Mouse (Mus musculus) limb, embryonic 12.5 days (tissue): Measurements from ENCODE around the gene Smyd3. TPM values are rescaled to one million over a fixed set of nuclear protein-coding genes. Genes with fewer than 3 reads are reported as not detected.

Experiments
- ATAC-seq: fragments of 200-750 bp; cut with Nextera tagmentation; 2 replicates; pipeline ENCODE4 v1.8.0; 2017; ENCODE audit warnings: low read depth, moderate TSS enrichment; ENCODE audit not compliant: insufficient number of reproducible peaks, insufficient read depth, low FRiP score, low TSS enrichment
- H3K27ac ChIP-seq: fragments of 300-500 bp; sonication (generic); 2 replicates; pipeline ENCODE4 v1.5.1; 2016; ENCODE audit warnings: mild to moderate bottlenecking, moderate library complexity
- H3K27me3 ChIP-seq: fragments of 300-500 bp; sonication (generic); 2 replicates; pipeline ENCODE4 v1.6.1; 2016; ENCODE audit warnings: mild to moderate bottlenecking, moderate library complexity
- H3K36me3 ChIP-seq: fragments of 300-500 bp; sonication (generic); 2 replicates; pipeline ENCODE4 v1.6.1; 2016; ENCODE audit warnings: mild to moderate bottlenecking, moderate library complexity
- H3K4me1 ChIP-seq: fragments of 300-500 bp; sonication (generic); replicated peaks from 2 replicates; pipeline ENCODE4 v1.6.1; 2016
- H3K4me2 ChIP-seq: fragments of 300-500 bp; sonication (generic); 2 replicates; pipeline ENCODE4 v1.6.1; 2016; ENCODE audit warnings: mild to moderate bottlenecking, moderate library complexity
- H3K4me3 ChIP-seq: fragments of 300-500 bp; sonication (generic); replicated peaks from 2 replicates; pipeline ENCODE4 v1.5.1; 2016; ENCODE audit warnings: mild to moderate bottlenecking
- H3K9ac ChIP-seq: fragments of 300-500 bp; sonication (generic); replicated peaks from 2 replicates; pipeline ENCODE4 v1.6.1; 2016; ENCODE audit warnings: mild to moderate bottlenecking, moderate library complexity
- H3K9me3 ChIP-seq: fragments of 300-500 bp; sonication (generic); 2 replicates; pipeline ENCODE4 v1.6.1; 2016; ENCODE audit warnings: mild to moderate bottlenecking, moderate library complexity
- WGBS: fragments of 180-500 bp; shearing (Covaris S2); methylation state at CpG from one replicate; pipeline ENCODE4 v1.1.7; 2016; 5-methylcytosine and 5-hydroxymethylcytosine counted together
- polyA plus RNA-seq: library from polyadenylated mRNA; unstranded; fragments of >200 nt; fragmentation: Nextera tagmentation; extraction: Ambion mirVana; gene quantifications from 2 replicates; pipeline ENCODE4 v1.2.1, GENCODE M21; 2016

The Smyd3 gene
- polyA plus RNA-seq, 1 experiment from 2014 or later, result 26.5 TPM

DNA sequence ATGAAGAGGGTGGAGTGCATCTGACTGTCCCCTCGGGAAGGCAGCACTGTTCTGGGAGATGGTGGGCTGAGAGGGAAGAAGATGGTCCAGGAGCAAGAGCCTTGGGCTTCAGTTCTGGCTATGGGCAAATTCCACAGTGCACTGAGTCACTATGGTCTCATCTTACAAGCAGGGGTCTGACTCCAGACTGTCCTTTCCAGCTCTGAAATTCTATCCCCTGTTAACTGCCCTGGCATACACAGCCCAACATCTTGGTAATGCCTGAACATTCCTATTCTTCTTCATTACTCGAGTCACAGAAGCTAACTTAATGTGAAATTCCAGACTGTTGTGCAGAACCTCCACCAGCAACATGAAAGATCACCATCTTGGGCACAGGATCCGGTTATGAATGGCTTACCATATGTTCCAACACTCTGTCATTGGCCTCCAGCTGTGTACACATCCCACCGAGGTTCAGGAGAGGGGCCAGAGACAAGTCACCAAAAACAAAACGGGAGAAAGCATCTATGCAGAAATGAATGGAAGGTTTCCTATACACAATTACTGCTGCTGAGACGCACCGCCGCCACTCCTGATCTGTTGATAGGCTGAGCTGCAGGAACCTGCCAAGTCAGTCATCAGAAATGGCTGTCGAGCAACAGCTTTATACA is 517.8 kb downstream of the Smyd3 start:
- no peaks in the 10 kb centered on the region for H3K9me3 ChIP-seq
- no peak overlapping the region for H3K4me2 ChIP-seq
- no peak overlapping the region for H3K4me3 ChIP-seq
- H3K4me1 ChIP-seq, result peaks cover 42% of the 10 kb centered on the region
- no peak overlapping the region for H3K27ac ChIP-seq
- H3K27me3 ChIP-seq, result 0 out of 2 replicates have a peak, but pooled peaks cover 2% of the 10 kb centered on the region
- H3K36me3 ChIP-seq, result no peaks in the 10 kb centered on the region
- WGBS, result 60% methylated on average over 9 of the region's 9 CpGs
- no peak overlapping the region for H3K9ac ChIP-seq
- peak; percentile 37; the same call in 1 of the 2 replicates for ATAC-seq

GRCm38 (mm10) chr1:178997870-178998269 is 520.0 kb downstream of the Smyd3 start:
- Histone ChIP-seq H3K4me3 (no peak overlapping the region), H3K4me1 (peaks cover 38% of the 10 kb centered on the region), H3K4me2 (no peak overlapping the region), H3K36me3 (no peaks in the 10 kb centered on the region), H3K9me3 (no peaks in the 10 kb centered on the region), H3K27me3 (0 out of 2 replicates have a peak, but pooled peaks cover 2% of the 10 kb centered on the region), H3K9ac (no peak overlapping the region), H3K27ac (no peak overlapping the region)
- ATAC-seq, result no peak
- WGBS, result 23% methylated on average over 4 of the region's 4 CpGs

DNA sequence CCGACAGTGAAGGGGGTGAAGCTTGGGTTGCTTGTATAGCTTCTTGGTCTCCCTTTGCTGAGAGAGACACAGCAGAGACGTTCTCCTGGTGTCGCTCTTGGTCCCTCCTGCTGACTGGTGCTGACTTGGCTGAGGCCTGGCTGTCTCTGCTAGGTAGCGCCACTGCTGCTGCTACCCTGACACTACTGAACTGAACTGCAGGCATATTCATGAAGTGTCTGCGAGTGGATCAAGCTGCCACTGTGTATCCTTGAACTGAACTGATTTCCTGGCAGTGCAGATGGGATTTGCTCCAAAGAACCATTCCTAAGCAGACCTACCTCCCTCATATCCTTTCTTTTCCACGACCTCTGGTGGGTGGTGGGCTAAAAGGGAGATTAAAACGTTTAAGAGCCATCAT is 523.6 kb downstream of the Smyd3 start:
- ATAC-seq, result no peak
- H3K27me3 ChIP-seq, result 0 out of 2 replicates have a peak, but pooled peaks cover 2% of the 10 kb centered on the region
- 64% methylated on average over 7 of the region's 7 CpGs for WGBS
- H3K9me3 ChIP-seq, result no peaks in the 10 kb centered on the region
- peaks cover 50% of the 10 kb centered on the region for H3K4me1 ChIP-seq
- H3K9ac ChIP-seq, result no peak overlapping the region
- H3K27ac ChIP-seq, result no peak overlapping the region
- no peaks in the 10 kb centered on the region for H3K36me3 ChIP-seq
- H3K4me2 ChIP-seq, result no peak overlapping the region
- no peak overlapping the region for H3K4me3 ChIP-seq

DNA sequence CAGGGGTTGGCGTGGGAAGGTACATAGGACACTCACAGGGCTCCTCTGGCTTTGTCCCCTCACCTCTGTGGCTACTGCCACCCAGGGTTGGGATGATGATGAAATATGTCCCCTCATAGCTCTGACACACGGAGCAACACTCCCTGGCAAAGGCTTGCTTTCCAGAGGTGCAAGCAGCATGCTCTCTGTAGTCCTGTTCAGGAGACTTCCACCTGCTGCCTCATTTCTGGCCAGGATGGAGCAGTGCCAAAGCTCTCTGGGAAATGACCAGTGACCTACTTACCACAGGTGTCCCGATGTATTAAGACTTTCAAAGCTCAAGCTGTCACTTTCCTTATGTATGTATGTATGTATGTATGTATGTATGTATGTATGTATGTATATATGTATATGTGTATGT is 525.3 kb downstream of the Smyd3 start:
- Histone ChIP-seq H3K4me1 (peaks cover 44% of the 10 kb centered on the region), H3K4me2 (no peak overlapping the region), H3K27ac (no peak overlapping the region), H3K9me3 (no peaks in the 10 kb centered on the region), H3K9ac (no peak overlapping the region), H3K36me3 (no peaks in the 10 kb centered on the region), H3K4me3 (no peak overlapping the region), H3K27me3 (0 out of 2 replicates have a peak, but pooled peaks cover 2% of the 10 kb centered on the region)
- 94% methylated on average over 3 of the region's 3 CpGs for WGBS
- no peak for ATAC-seq

DNA sequence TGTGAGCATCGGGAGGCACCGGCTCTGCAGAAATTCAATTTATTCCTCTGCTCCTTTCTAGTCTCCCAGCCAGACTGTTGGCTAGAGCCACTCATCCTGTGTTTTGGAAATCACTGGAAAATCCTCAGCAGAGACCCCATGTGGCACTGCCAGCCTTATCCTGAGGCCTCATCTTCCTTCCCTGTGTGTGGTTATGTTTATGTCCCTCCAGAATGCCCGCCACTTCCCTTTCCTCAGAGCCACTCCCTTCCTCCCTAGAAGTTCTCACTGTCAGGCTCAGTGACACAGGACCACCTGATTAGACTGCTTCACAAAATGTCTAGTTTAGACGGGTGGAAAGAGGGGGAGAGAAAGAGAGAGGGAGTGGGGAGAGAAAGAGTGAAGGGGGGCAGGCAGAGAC is 526.4 kb downstream of the Smyd3 start:
- Histone ChIP-seq H3K9me3 (no peaks in the 10 kb centered on the region), H3K4me3 (no peak overlapping the region), H3K36me3 (no peaks in the 10 kb centered on the region), H3K4me1 (peaks cover 34% of the 10 kb centered on the region), H3K9ac (no peak overlapping the region), H3K4me2 (no peak overlapping the region), H3K27me3 (0 out of 2 replicates have a peak, but pooled peaks cover under 1% of the 10 kb centered on the region), H3K27ac (no peak overlapping the region)
- WGBS, result 58% methylated on average over 4 of the region's 4 CpGs
- no peak for ATAC-seq

GRCm38 (mm10) chr1:178991045-178991444 is 526.8 kb downstream of the Smyd3 start:
- 72% methylated on average over 6 of the region's 6 CpGs for WGBS
- Histone ChIP-seq H3K4me2 (no peak overlapping the region), H3K9me3 (no peaks in the 10 kb centered on the region), H3K36me3 (no peaks in the 10 kb centered on the region), H3K9ac (no peak overlapping the region), H3K4me3 (no peak overlapping the region), H3K4me1 (peaks cover 30% of the 10 kb centered on the region), H3K27me3 (no peaks in the 10 kb centered on the region), H3K27ac (no peak overlapping the region)
- ATAC-seq, result no peak

DNA sequence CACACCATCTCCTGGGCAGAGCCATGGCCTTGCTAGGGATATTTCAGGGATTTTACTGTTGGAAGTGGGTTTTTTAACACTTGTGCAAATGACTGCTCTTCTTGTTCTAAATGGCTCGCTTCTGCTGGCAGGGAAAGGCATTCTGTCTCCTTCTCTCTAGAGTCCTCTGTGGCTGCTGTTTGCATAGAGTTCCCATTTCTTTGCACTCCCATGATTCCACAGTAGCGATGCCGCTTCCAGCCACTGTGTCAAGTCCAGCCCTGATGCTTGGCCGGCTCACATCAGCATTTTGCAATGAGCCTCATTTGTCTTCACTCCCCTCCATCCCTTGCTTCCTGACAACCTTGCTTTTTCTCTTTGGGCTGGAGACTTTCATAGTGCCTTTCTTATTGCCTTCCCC is 528.4 kb downstream of the Smyd3 start:
- 75% methylated on average over 4 of the region's 4 CpGs for WGBS
- Histone ChIP-seq H3K9ac (no peak overlapping the region), H3K27me3 (no peaks in the 10 kb centered on the region), H3K4me3 (no peak overlapping the region), H3K4me2 (no peak overlapping the region), H3K27ac (no peak overlapping the region), H3K9me3 (no peaks in the 10 kb centered on the region), H3K36me3 (no peaks in the 10 kb centered on the region), H3K4me1 (peaks cover 29% of the 10 kb centered on the region)
- no peak for ATAC-seq

GRCm38 (mm10) chr1:178988176-178988575 is 529.7 kb downstream of the Smyd3 start:
- H3K36me3 ChIP-seq, result no peaks in the 10 kb centered on the region
- H3K27ac ChIP-seq, result no peak overlapping the region
- H3K4me2 ChIP-seq, result no peak overlapping the region
- no peak for ATAC-seq
- H3K4me3 ChIP-seq, result no peak overlapping the region
- H3K9ac ChIP-seq, result no peak overlapping the region
- WGBS, result 72% methylated on average over 1 of the region's 1 CpGs
- H3K4me1 ChIP-seq, result peaks cover 29% of the 10 kb centered on the region
- H3K9me3 ChIP-seq, result no peaks in the 10 kb centered on the region
- no peaks in the 10 kb centered on the region for H3K27me3 ChIP-seq

GRCm38 (mm10) chr1:178981641-178982040 is 536.2 kb downstream of the Smyd3 start:
- no peaks in the 10 kb centered on the region for H3K27me3 ChIP-seq
- H3K4me3 ChIP-seq, result no peak overlapping the region
- H3K9ac ChIP-seq, result no peak overlapping the region
- no peaks in the 10 kb centered on the region for H3K9me3 ChIP-seq
- peaks cover 41% of the 10 kb centered on the region for H3K4me1 ChIP-seq
- no peak for ATAC-seq
- H3K4me2 ChIP-seq, result no peak overlapping the region
- WGBS, result 82% methylated on average over 5 of the region's 5 CpGs
- H3K27ac ChIP-seq, result no peak overlapping the region
- H3K36me3 ChIP-seq, result no peaks in the 10 kb centered on the region

GRCm38 (mm10) chr1:178980185-178980584 is 537.7 kb downstream of the Smyd3 start:
- no peaks in the 10 kb centered on the region for H3K27me3 ChIP-seq
- 0 out of 2 replicates have a peak overlapping the region, but pooled peaks have one; percentile 64 for H3K27ac ChIP-seq
- no peak overlapping the region for H3K4me3 ChIP-seq
- H3K9ac ChIP-seq, result no peak overlapping the region
- H3K9me3 ChIP-seq, result no peaks in the 10 kb centered on the region
- H3K4me2 ChIP-seq, result no peak overlapping the region
- no peak for ATAC-seq
- peaks cover 55% of the 10 kb centered on the region for H3K4me1 ChIP-seq
- no peaks in the 10 kb centered on the region for H3K36me3 ChIP-seq

- Histone ChIP-seq H3K9ac (no peak overlapping the region), H3K4me3 (no peak overlapping the region), H3K27me3 (no peaks in the 10 kb centered on the region), H3K36me3 (no peaks in the 10 kb centered on the region), H3K4me2 (0 out of 2 replicates have a peak overlapping the region, but pooled peaks have one; percentile 0), H3K4me1 (peaks cover 67% of the 10 kb centered on the region), H3K9me3 (no peaks in the 10 kb centered on the region), H3K27ac (peak overlapping the region; percentile 24)
- 0 out of 2 replicates have a peak, but pooled peaks have one; percentile 28 for ATAC-seq
- WGBS, result 20% methylated on average over 8 of the region's 8 CpGs
Measured at GRCm38 (mm10) chr1:178978617-178979245, 539.1 kb downstream of the Smyd3 start.
